Mouse (Mus musculus) liver, embryonic 14.5 days (tissue): ENCODE results near the gene Tmem200b.

Experiments
- CTCF ChIP-seq: IDR thresholded peaks from 2 replicates; pipeline ENCODE4 v1.5.1; 2016; ENCODE audit warnings: antibody characterized with exemption, low read depth, control low read depth
- EP300 ChIP-seq: IDR thresholded peaks from 2 replicates; pipeline ENCODE4 v1.6.1; 2016; ENCODE audit warnings: antibody characterized with exemption, low read depth

DNA sequence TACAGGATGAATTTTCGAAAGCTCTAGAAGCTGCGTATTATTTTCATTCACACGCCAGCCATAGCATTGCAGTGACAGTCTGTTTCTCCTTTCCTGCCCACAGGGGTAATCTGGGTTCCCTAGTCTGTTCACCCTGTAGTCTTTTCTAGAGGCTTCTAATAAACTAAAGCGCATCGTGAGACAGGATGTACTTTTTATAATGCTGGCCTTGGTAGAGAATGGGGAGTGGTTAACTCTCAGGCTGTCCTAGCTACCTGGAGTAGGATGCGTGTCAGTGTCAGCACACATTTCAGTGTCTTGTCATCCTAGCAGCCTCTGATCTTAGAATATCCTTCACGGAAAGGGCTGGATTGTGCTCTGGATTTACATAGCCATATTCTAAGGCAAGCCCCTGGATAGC lies 40.3 kb upstream of the Tmem200b start:
- TF ChIP-seq CTCF (no peak), EP300 (no peak)
